Mouse (Mus musculus) frontal cortex, postnatal 10 days (tissue): ENCODE results near the gene Ccdc59.

Experiments used
- DNase-seq, 2 experiments: peaks; one replicate each; pipeline ENCODE4 v3.0.0; 2022; ENCODE audit warnings: low spot score in 2 of 2, mixed read lengths in 1 of 2

Ccdc59 gene

GRCm38 (mm10) chr10:105840928-105841888 is at the start of gene Ccdc59, which contains the start of gene Mettl25:
Ccdc59 (plus strand) TSS chr10:105841067.
Mettl25 (minus strand) TSS chr10:105841380.
- DNase-seq = peak; percentile 93 to 97

DNA sequence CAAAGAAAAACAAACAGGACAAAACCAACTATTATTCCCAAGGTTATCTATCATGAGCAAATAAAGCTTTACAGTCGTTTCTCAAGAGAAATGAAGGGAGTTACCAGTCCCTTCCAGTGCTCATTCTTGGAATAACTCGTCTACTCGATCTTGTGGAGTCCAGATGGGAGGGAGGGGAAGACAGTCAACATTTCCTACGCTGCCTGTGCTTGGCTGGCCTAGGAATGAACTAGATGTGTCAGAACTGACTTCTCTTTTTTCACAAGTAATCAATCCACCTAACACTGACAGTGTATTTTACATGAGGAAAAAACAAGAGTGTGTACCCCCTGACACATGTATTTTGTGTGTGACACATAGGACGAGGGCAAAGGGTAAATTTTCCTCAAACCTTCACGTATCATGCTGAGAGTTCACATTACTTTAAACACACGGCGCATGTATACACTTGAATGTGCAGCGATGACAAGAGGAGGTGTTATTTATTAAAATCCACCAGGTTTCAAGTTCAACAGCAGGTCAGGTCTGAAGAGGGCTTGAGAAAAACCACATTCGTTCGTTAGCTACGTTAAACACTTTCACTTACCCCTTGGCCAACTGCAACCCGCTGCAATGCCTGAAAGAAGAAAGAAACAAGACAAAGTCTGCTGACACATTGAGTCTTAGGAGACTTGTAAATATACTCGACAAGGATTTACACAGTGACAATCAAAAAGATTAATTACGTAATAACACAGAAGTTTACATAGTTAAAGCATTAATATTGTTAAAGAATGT is 46.9 kb upstream of the Ccdc59 start:
- no peak for DNase-seq

DNA sequence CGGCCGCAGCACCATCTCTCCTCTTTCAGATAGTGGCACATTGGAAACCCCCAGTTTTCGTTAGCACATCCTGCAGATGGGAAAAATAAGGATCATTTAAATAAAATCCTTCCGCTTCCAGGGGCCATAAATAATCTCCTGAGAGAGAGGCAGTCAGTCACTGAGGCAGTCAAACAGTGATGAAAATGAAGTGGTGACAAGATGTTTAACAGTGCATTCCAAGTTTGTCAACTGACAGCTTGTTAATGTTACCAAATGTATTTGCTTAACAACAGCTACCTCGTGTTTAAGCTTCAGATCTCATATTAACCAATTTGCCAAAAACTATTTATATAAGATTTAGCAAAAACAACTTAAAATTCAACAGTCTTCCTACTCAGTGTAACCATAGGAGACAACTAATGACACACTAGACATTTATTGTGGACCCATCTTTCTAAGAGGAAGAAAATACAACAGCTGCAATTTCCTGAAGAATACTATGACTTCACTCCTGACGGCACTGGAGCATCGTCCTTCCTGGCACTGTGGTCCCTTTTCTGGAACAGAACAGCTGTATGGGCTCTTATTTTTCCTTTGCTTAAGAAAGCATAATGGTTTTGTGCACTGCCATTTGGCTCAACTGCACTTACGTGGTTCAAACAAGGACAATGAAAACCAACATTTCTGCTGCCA is 43.5 kb upstream of the Ccdc59 start:
- DNase-seq = no peak

DNA sequence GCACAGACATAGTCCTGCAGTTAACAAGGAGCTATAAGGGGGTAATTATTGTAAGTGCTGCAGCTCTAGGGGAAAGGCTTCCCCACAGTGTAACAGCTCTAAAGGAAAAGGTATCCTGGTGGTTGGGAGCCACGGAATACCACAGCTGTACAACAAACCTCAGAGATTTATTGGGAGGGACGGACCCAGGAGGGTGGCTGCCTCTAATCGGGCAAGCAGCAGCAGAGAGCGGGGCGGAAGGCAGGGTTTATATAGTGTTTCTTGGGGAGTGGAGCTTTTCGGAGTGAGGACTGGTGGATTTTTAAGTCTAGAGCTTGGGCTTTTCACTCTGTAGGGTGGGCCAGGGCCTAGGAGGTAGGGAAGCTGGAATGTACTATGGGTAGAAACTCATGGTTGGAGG is 39.7 kb upstream of the Ccdc59 start:
- no peak for DNase-seq

DNA sequence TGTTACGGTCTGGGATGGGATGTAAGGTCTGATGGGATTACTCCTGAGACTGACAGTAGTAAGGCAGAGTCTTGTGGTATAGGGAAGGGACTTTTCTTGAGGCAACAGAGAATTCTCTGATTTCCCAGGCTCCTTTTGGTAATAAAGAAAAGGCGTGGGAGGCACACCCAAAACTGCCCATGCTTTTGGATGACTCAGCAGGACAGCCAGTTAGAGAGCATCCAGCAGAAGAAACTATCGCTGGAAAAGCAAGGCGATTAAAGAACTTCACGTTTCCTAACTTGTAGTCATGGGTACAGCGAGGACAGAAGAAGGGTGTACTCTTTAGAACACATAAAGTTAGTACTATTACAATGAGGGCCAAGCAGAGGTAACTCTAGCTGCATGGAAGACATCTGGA is 38.7 kb upstream of the Ccdc59 start:
- DNase-seq = no peak

DNA sequence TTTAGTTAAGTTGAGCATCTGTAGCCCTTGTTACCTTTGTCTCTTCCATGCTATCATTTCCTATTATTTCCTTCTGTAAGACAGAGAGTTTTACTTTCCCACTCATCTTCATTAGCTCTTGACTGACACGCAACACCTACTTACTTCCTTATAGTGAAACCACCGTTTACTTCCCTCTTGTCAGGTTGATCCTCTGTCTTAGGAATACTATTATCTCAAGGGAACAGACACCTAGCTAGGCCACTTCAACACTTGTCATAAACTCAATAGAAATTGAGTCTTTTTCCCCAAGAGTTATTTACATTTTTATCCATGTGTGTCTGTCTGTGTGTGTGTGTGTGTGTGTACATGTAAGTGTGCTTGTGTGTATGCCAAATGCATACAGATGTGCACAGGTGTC is 37.4 kb upstream of the Ccdc59 start:
- DNase-seq = no peak

DNA sequence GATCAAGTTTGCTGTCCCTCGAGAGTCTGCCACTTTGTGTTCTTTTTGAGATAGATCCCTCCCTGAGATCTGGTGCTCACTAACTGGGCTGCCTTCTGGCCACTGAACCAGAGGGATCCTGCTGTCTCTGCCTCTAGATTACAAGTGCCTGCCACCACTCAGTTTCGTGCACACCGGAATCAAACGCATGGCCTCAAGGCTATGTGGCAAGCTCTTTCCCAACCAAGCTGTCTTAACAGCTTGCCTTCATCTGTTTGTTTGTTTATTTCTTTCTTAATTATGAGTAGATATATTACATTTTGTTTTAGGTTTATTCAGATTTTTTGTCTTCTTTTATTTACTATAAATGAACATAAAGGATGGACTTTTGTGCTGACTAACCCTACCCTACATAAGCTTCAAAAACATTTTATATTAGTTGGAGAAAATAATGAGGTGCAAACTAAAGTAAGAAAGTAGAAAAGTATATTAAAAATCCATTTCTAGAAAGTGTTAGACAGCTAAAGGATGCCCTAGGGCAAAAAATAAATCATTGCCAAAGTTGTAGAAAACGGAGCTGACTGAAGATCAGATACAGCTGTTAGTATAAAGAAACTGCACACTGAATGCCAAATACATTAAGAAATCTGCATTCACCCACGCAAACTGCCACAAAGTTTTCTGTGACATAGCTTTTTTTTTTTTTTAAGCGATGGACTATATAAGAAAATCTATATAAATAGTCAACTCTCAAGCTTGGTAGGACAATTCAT is 34.4 kb upstream of the Ccdc59 start:
- DNase-seq = no peak

GRCm38 (mm10) chr10:105834627-105835228 is 6.1 kb upstream of the Ccdc59 start:
- DNase-seq = no peak

DNA sequence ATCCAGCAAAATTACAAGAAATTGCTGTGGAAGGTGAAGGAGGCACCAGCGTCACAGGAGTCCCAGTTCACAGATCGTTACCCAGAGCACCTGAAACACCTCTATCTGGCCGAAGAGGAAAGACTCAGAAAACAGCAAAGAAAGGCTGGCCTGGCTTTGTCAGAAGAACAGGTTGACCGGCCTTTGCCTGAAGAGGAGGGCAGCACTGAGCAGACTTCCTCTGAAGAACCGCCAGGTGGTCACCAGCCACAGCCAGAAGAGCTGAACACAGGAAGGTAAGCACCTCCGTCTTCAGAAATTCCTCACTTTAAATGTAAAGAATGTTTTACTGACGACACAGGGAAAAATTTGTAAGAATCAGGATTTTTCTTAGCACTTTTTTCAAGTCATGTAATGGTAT is 1.7 kb downstream of the Ccdc59 start:
- no peak for DNase-seq

DNA sequence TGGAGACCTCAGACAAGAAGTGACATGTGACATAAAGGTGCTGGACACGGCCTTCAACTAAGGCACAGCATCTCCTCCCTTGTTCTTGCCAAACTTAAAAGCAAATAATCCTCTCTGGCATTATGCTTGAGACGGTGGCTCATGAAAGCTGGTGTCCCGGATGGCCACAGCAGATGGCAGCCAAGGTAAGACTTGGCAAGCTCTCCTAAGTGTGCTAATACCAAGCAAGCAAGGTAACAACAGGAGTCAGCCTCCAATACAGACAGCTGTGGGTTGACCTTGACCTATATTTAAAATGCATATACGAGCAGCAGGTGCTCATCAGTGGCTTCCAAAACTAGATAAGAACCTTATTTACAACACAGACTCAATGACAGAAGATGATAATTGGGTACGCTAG is 9.4 kb downstream of the Ccdc59 start:
- no peak for DNase-seq

GRCm38 (mm10) chr10:105851136-105851535 is 10.3 kb downstream of the Ccdc59 start:
- DNase-seq = no peak

GRCm38 (mm10) chr10:105867312-105867711 is 26.4 kb downstream of the Ccdc59 start:
- no peak for DNase-seq
